Mouse (Mus musculus) lung, embryonic 16.5 days (tissue): Measurements from ENCODE around the gene 1700025C18Rik. TPM values are rescaled to one million over a fixed set of nuclear protein-coding genes. Genes with fewer than 3 reads are reported as not detected.

ENCODE experiments used
- ATAC-seq: fragments of 200-750 bp; cut with Nextera tagmentation; 2 replicates; pipeline ENCODE4 v1.8.0; 2017; ENCODE audit warnings: low read depth, mild to moderate bottlenecking, moderate library complexity
- H3K27ac ChIP-seq: fragments of 300-500 bp; sonication (generic); 2 replicates; pipeline ENCODE4 v1.5.1; 2014; ENCODE audit warnings: mild to moderate bottlenecking, control low read depth, low read length
- H3K27me3 ChIP-seq: fragments of 300-500 bp; sonication (generic); 2 replicates; pipeline ENCODE4 v1.6.1; 2014; ENCODE audit warnings: low read depth, low read length, mixed read lengths; ENCODE audit not compliant: control insufficient read depth, insufficient read depth
- H3K36me3 ChIP-seq: fragments of 300-500 bp; sonication (generic); 2 replicates; pipeline ENCODE4 v1.6.1; 2014; ENCODE audit warnings: low read length; ENCODE audit not compliant: control insufficient read depth, insufficient read depth
- H3K4me1 ChIP-seq: fragments of 300-500 bp; sonication (generic); replicated peaks from 2 replicates; pipeline ENCODE4 v1.6.1; 2014; ENCODE audit warnings: low read length, mixed read lengths; ENCODE audit not compliant: control insufficient read depth, insufficient read depth
- H3K4me2 ChIP-seq: fragments of 300-500 bp; sonication (generic); 2 replicates; pipeline ENCODE4 v1.6.1; 2014; ENCODE audit warnings: low read depth, low read length, control low read depth
- H3K4me3 ChIP-seq: fragments of 300-500 bp; sonication (generic); 2 replicates; pipeline ENCODE4 v1.5.1; 2014; ENCODE audit warnings: mild to moderate bottlenecking, low read length, control low read depth
- H3K9ac ChIP-seq: fragments of 300-500 bp; sonication (generic); 2 replicates; pipeline ENCODE4 v1.6.1; 2014; ENCODE audit warnings: low read length, control low read depth
- H3K9me3 ChIP-seq: fragments of 300-500 bp; sonication (generic); 2 replicates; pipeline ENCODE4 v1.6.1; 2016; ENCODE audit warnings: low read length; ENCODE audit not compliant: control insufficient read depth
- WGBS: fragments of 180-500 bp; shearing (Covaris S2); extraction: QIAGEN DNeasy Blood & Tissue Kit; methylation state at CpG from one replicate; pipeline ENCODE4 v1.1.7; 2014; 5-methylcytosine and 5-hydroxymethylcytosine counted together
- polyA plus RNA-seq: library from polyadenylated mRNA; unstranded; fragments of >200 nt; fragmentation: Nextera tagmentation; extraction: Ambion mirVana; gene quantifications from 2 replicates; pipeline ENCODE4 v1.2.1, GENCODE M21; 2015

Gene 1700025C18Rik
- polyA plus RNA-seq, 1 experiment from 2014 or later = not detected

GRCm38 (mm10) chr2:165034131-165035057 lies 56.2 kb downstream of the 1700025C18Rik start, which contains the start of gene Ncoa5:
Gene Ncoa5, minus strand, starts transcription at chr2:165034867.
- H3K36me3 ChIP-seq = no peaks in the 10 kb centered on the region
- peak within 1 kb of the TSS; percentile 97 for H3K9ac ChIP-seq
- peak; percentile 99 for ATAC-seq
- H3K4me1 ChIP-seq = peaks cover 15% of the 10 kb centered on the region
- peak within 1 kb of the TSS; percentile 62 for H3K27ac ChIP-seq
- peak within 1 kb of the TSS; percentile 85 for H3K4me2 ChIP-seq
- no peaks in the 10 kb centered on the region for H3K9me3 ChIP-seq
- peak within 1 kb of the TSS; percentile 95 for H3K4me3 ChIP-seq
- H3K27me3 ChIP-seq = no peaks in the 10 kb centered on the region
- under 1% methylated on average over 61 of the region's 111 CpGs for WGBS

GRCm38 (mm10) chr2:165033306-165033705 lies 57.2 kb downstream of the 1700025C18Rik start:
- Histone ChIP-seq H3K27ac (no peak overlapping the region), H3K4me2 (peak overlapping the region; percentile 85), H3K4me3 (peak overlapping the region; percentile 95), H3K27me3 (no peaks in the 10 kb centered on the region), H3K9ac (peak overlapping the region; percentile 97), H3K4me1 (peaks cover 15% of the 10 kb centered on the region), H3K9me3 (no peaks in the 10 kb centered on the region), H3K36me3 (no peaks in the 10 kb centered on the region)
- WGBS = 27% methylated on average over 6 of the region's 6 CpGs
- no peak for ATAC-seq

- H3K9me3 ChIP-seq = no peaks in the 10 kb centered on the region
- peaks cover 15% of the 10 kb centered on the region for H3K4me1 ChIP-seq
- no peak overlapping the region for H3K9ac ChIP-seq
- no peak overlapping the region for H3K27ac ChIP-seq
- H3K27me3 ChIP-seq = no peaks in the 10 kb centered on the region
- WGBS = 32% methylated on average over 3 of the region's 3 CpGs
- peak overlapping the region; percentile 85; the same call in 1 of the 2 replicates for H3K4me2 ChIP-seq
- no peak overlapping the region for H3K4me3 ChIP-seq
- no peaks in the 10 kb centered on the region for H3K36me3 ChIP-seq
- ATAC-seq = no peak
These were observed 58.0 kb downstream of the 1700025C18Rik start for GRCm38 (mm10) chr2:165032533-165032932.

Other genes with a start within 250 kb of the 1700025C18Rik start
- 193 and 203 TPM in 2 replicates for gene Pltp, start 233.0 kb downstream of the 1700025C18Rik start, polyA plus RNA-seq
- 75.3 and 75.8 TPM in 2 replicates for gene Pcif1, start 211.4 kb downstream of the 1700025C18Rik start, polyA plus RNA-seq
- 14.3 and 14.6 TPM in 2 replicates for gene Zfp335, start 179.0 kb downstream of the 1700025C18Rik start, polyA plus RNA-seq
- 2.0 and 7.8 TPM in 2 replicates for gene Mmp9, start 150.0 kb downstream of the 1700025C18Rik start, polyA plus RNA-seq
- gene Slc12a5, start 129.9 kb downstream of the 1700025C18Rik start, polyA plus RNA-seq = 0.47 and 0.53 TPM in 2 replicates
- gene Ncoa5, start 55.9 kb downstream of the 1700025C18Rik start, polyA plus RNA-seq = 64.3 and 64.4 TPM in 2 replicates
- gene Cd40, start 35.1 kb downstream of the 1700025C18Rik start, polyA plus RNA-seq = 41.7 and 41.9 TPM in 2 replicates
- 0.67 and 0.88 TPM in 2 replicates for gene Cdh22, start 144.1 kb upstream of the 1700025C18Rik start, polyA plus RNA-seq
- 47.9 and 48.0 TPM in 2 replicates for gene Slc35c2, start 197.1 kb upstream of the 1700025C18Rik start, polyA plus RNA-seq
- gene Elmo2, start 235.7 kb upstream of the 1700025C18Rik start, polyA plus RNA-seq = 76.6 and 82.8 TPM in 2 replicates